Comparison of ENCODE assay signal across 17 mouse cellular contexts in genomic region chr14:101501452-101501851, GRCm38 (mm10).
DNase-seq lines count a peak whose midpoint lies in the region; ATAC-seq lines count a peak whose summit lies in the region.
"Had no signal": no experiment of that assay in that cellular context is flagged by ENCODE, and none has a peak within 500 bp of the region (broad histone marks: within the 10 kb centered on the region; RNA-seq: fewer than 3 reads in every experiment).

No protein-coding gene starts in this region.

- H3K27ac ChIP-seq in hindbrain, embryonic 16.5 days (ENCODE audit: low read depth, low read length): no peak overlapping the region
- no peak overlapping the region for H3K27ac ChIP-seq in hindbrain, embryonic 10.5 days
- H3K27ac ChIP-seq in forebrain, embryonic 10.5 days: 0 out of 2 replicates have a peak overlapping the region, but pooled peaks have one; percentile 40
- H3K27ac ChIP-seq in forebrain, embryonic 14.5 days (ENCODE audit: low read depth, low read length): no peak overlapping the region
- H3K27ac ChIP-seq in kidney, embryonic 14.5 days (ENCODE audit: low read depth, low read length): no peak overlapping the region
- H3K27ac ChIP-seq: embryonic facial prominence, embryonic 10.5 days; heart, adult 2 months; hindbrain, embryonic 13.5 days had no signal

- no peak overlapping the region for H3K4me2 ChIP-seq in hindbrain, embryonic 16.5 days (ENCODE audit: low read length)
- 0 out of 2 replicates have a peak overlapping the region, but pooled peaks have one; percentile 0 for H3K4me2 ChIP-seq in forebrain, embryonic 14.5 days (ENCODE audit: low read length)
- no peak overlapping the region for H3K4me2 ChIP-seq in kidney, embryonic 14.5 days (replicated peaks; ENCODE audit: low read depth, low read length)
- H3K4me2 ChIP-seq: heart, embryonic 11.5 days; hindbrain, embryonic 13.5 days had no signal

- no peaks in the 10 kb centered on the region for H3K27me3 ChIP-seq in hindbrain, embryonic 16.5 days (replicated peaks; ENCODE audit: control insufficient read depth, insufficient read depth, low read length)
- H3K27me3 ChIP-seq in hindbrain, embryonic 10.5 days (ENCODE audit: insufficient read depth, poor library complexity, severe bottlenecking): no peaks in the 10 kb centered on the region
- H3K27me3 ChIP-seq in forebrain, embryonic 10.5 days (ENCODE audit: poor library complexity, severe bottlenecking): no peaks in the 10 kb centered on the region
- no peaks in the 10 kb centered on the region for H3K27me3 ChIP-seq in forebrain, embryonic 14.5 days (replicated peaks; ENCODE audit: control insufficient read depth, insufficient read depth, low read length)
- no peaks in the 10 kb centered on the region for H3K27me3 ChIP-seq in kidney, embryonic 14.5 days (ENCODE audit: control insufficient read depth, insufficient read depth, low read length)
- H3K27me3 ChIP-seq: hindbrain, embryonic 13.5 days; Patski had no signal

- 67% methylated on average over 11 of the region's 11 CpGs for WGBS in hindbrain, embryonic 16.5 days
- WGBS in hindbrain, embryonic 10.5 days: 85% methylated on average over 11 of the region's 11 CpGs
- WGBS in forebrain, embryonic 10.5 days: 68% methylated on average over 11 of the region's 11 CpGs
- WGBS in forebrain, embryonic 14.5 days: 22% methylated on average over 11 of the region's 11 CpGs
- WGBS in kidney, embryonic 14.5 days: 77% methylated on average over 11 of the region's 11 CpGs

- H3K9me3 ChIP-seq in hindbrain, embryonic 16.5 days (ENCODE audit: control insufficient read depth, low read length): no peaks in the 10 kb centered on the region
- H3K9me3 ChIP-seq in hindbrain, embryonic 10.5 days: no peaks in the 10 kb centered on the region
- no peaks in the 10 kb centered on the region for H3K9me3 ChIP-seq in forebrain, embryonic 10.5 days
- H3K9me3 ChIP-seq in forebrain, embryonic 14.5 days (replicated peaks; ENCODE audit: control insufficient read depth, low read length): no peaks in the 10 kb centered on the region
- no peaks in the 10 kb centered on the region for H3K9me3 ChIP-seq in kidney, embryonic 14.5 days (ENCODE audit: control insufficient read depth, low read length)
- H3K9me3 ChIP-seq: embryonic facial prominence, embryonic 10.5 days; hindbrain, embryonic 13.5 days had no signal

- no peak overlapping the region for H3K9ac ChIP-seq in hindbrain, embryonic 16.5 days (ENCODE audit: low read depth, low read length)
- H3K9ac ChIP-seq in forebrain, embryonic 14.5 days (ENCODE audit: low read length): no peak overlapping the region
- no peak overlapping the region for H3K9ac ChIP-seq in kidney, embryonic 14.5 days (ENCODE audit: low read depth, low read length)
- H3K9ac ChIP-seq: hindbrain, embryonic 13.5 days had no signal

- H3K36me3 ChIP-seq in hindbrain, embryonic 16.5 days (ENCODE audit: control insufficient read depth, insufficient read depth, low read length): no peaks in the 10 kb centered on the region
- no peaks in the 10 kb centered on the region for H3K36me3 ChIP-seq in hindbrain, embryonic 10.5 days
- no peaks in the 10 kb centered on the region for H3K36me3 ChIP-seq in forebrain, embryonic 10.5 days (replicated peaks)
- H3K36me3 ChIP-seq in forebrain, embryonic 14.5 days (ENCODE audit: control insufficient read depth, insufficient read depth, low read length): no peaks in the 10 kb centered on the region
- H3K36me3 ChIP-seq in kidney, embryonic 14.5 days (ENCODE audit: control insufficient read depth, insufficient read depth, low read length): no peaks in the 10 kb centered on the region
- H3K36me3 ChIP-seq: embryonic facial prominence, embryonic 10.5 days; hindbrain, embryonic 13.5 days had no signal

- H3K4me1 ChIP-seq in hindbrain, embryonic 16.5 days (ENCODE audit: control insufficient read depth, insufficient read depth, low read depth, low read length): no peaks in the 10 kb centered on the region
- 0 out of 2 replicates have a peak, but pooled peaks cover 2% of the 10 kb centered on the region for H3K4me1 ChIP-seq in hindbrain, embryonic 10.5 days (replicated peaks)
- peaks cover 15% of the 10 kb centered on the region for H3K4me1 ChIP-seq in forebrain, embryonic 10.5 days
- peaks cover 6% of the 10 kb centered on the region; the same call in 1 of the 2 replicates for H3K4me1 ChIP-seq in forebrain, embryonic 14.5 days (ENCODE audit: control insufficient read depth, insufficient read depth, low read length)
- H3K4me1 ChIP-seq in kidney, embryonic 14.5 days (ENCODE audit: control insufficient read depth, insufficient read depth, low read length): no peaks in the 10 kb centered on the region
- H3K4me1 ChIP-seq: embryonic facial prominence, embryonic 10.5 days; hindbrain, embryonic 13.5 days had no signal

- no peak overlapping the region for H3K4me3 ChIP-seq in hindbrain, embryonic 16.5 days (ENCODE audit: low read length)
- H3K4me3 ChIP-seq in hindbrain, embryonic 10.5 days: no peak overlapping the region
- H3K4me3 ChIP-seq in forebrain, embryonic 10.5 days: no peak overlapping the region
- no peak overlapping the region for H3K4me3 ChIP-seq in forebrain, embryonic 14.5 days (ENCODE audit: low read depth, low read length)
- no peak overlapping the region for H3K4me3 ChIP-seq in kidney, embryonic 14.5 days (ENCODE audit: low read length)
- H3K4me3 ChIP-seq: embryonic facial prominence, embryonic 10.5 days; heart, adult 2 months; hindbrain, embryonic 13.5 days had no signal

- ATAC-seq in hindbrain, embryonic 16.5 days: 0 out of 2 replicates have a peak, but pooled peaks have one; percentile 40
- ATAC-seq in forebrain, embryonic 14.5 days: peak; percentile 59
- ATAC-seq in kidney, embryonic 14.5 days (ENCODE audit: low FRiP score, low TSS enrichment): no peak
- ATAC-seq: activated CD4-positive, CD25-positive, alpha-beta regulatory T cell, adult 4 months; intestine, postnatal 0 days; Patski had no signal

- DNase-seq in hindbrain, embryonic 10.5 days (ENCODE audit: low spot score): no peak
- DNase-seq in forebrain, embryonic 10.5 days (ENCODE audit: extremely low spot score, low spot score): no peak
- peak; percentile 48 for DNase-seq in forebrain, embryonic 14.5 days (ENCODE audit: low spot score)
- no peak for DNase-seq in testis, postnatal 10 days (ENCODE audit: low spot score)
- DNase-seq in Muller cell, postnatal 12 days (ENCODE audit: inconsistent ontology term): no peak
- DNase-seq: adrenal gland, postnatal 25 days; gastrocnemius, postnatal 14 days; heart, adult 2 months; heart, postnatal 36 days had no signal
